Mouse (Mus musculus): ENCODE measurements at regions not wholly inside any gene's neighbourhood (a gene's known extent, or its start where the extent isn't known, plus 50 kb on each side); places are given as distances from the start of the nearest gene placed in this dataset.

- Histone ChIP-seq H3K27ac (no peak overlapping the region), H3K4me2 (ENCODE audit: low read depth) (no peak overlapping the region), H3K4me3 (ENCODE audit: insufficient read depth in 1 of 2, low read depth in 2 of 2, low read length in 2 of 2) (no peak overlapping the region), H3K4me1 (replicated peaks; ENCODE audit: control insufficient read depth in 2 of 2, insufficient read depth in 2 of 2, low read length in 1 of 2) (no peaks in the 10 kb centered on the region), H3K9me3 (ENCODE audit: control insufficient read depth, low read length) (no peaks in the 10 kb centered on the region), H3K27me3 (ENCODE audit: control insufficient read depth, insufficient read depth, low read length) (no peaks in the 10 kb centered on the region), H3K9ac (replicated peaks) (no peak overlapping the region), H3K36me3 (replicated peaks; ENCODE audit: control insufficient read depth, insufficient read depth, low read depth) (no peaks in the 10 kb centered on the region)
- no peak for ATAC-seq (ENCODE audit: insufficient read depth)
- DNase-seq (ENCODE audit: low read depth in 3 of 3, low spot score in 3 of 3): no peak
- TF ChIP-seq CTCF (IDR thresholded peaks at IDR 0.05; ENCODE audit: low read depth) (no peak), EP300 (IDR thresholded peaks at IDR 0.05; ENCODE audit: low read depth) (no peak)
- 56% methylated on average over 10 of the region's 10 CpGs for WGBS (ENCODE audit: insufficient replicate concordance)
These were observed 134.1 kb downstream of the Snx18 start for GRCm38 (mm10) chr13:113484159-113484762.

GRCm38 (mm10) chr13:113482911-113483310 is 135.5 kb downstream of the Snx18 start:
- Histone ChIP-seq H3K9ac (replicated peaks) (no peak overlapping the region), H3K27me3 (ENCODE audit: control insufficient read depth, insufficient read depth, low read length) (no peaks in the 10 kb centered on the region), H3K27ac (no peak overlapping the region), H3K36me3 (replicated peaks; ENCODE audit: control insufficient read depth, insufficient read depth, low read depth) (no peaks in the 10 kb centered on the region), H3K4me3 (ENCODE audit: insufficient read depth in 1 of 2, low read depth in 2 of 2, low read length in 2 of 2) (no peak overlapping the region), H3K4me1 (replicated peaks; ENCODE audit: control insufficient read depth in 2 of 2, insufficient read depth in 2 of 2, low read length in 1 of 2) (no peaks in the 10 kb centered on the region), H3K4me2 (ENCODE audit: low read depth) (no peak overlapping the region), H3K9me3 (ENCODE audit: control insufficient read depth, low read length) (no peaks in the 10 kb centered on the region)
- ATAC-seq (ENCODE audit: insufficient read depth): no peak
- DNase-seq (ENCODE audit: low read depth in 3 of 3, low spot score in 3 of 3): no peak
- 45% methylated on average over 1 of the region's 1 CpGs for WGBS (ENCODE audit: insufficient replicate concordance)
- TF ChIP-seq EP300 (IDR thresholded peaks at IDR 0.05; ENCODE audit: low read depth): no peak
- no peak for TF ChIP-seq CTCF (IDR thresholded peaks at IDR 0.05; ENCODE audit: low read depth)

GRCm38 (mm10) chr13:113477901-113478510 is 140.4 kb downstream of the Snx18 start:
- no peak for DNase-seq (ENCODE audit: low read depth in 3 of 3, low spot score in 3 of 3)
- Histone ChIP-seq H3K36me3 (replicated peaks; ENCODE audit: control insufficient read depth, insufficient read depth, low read depth) (no peaks in the 10 kb centered on the region), H3K27me3 (ENCODE audit: control insufficient read depth, insufficient read depth, low read length) (no peaks in the 10 kb centered on the region), H3K4me1 (replicated peaks; ENCODE audit: control insufficient read depth in 2 of 2, insufficient read depth in 2 of 2, low read length in 1 of 2) (no peaks in the 10 kb centered on the region), H3K4me2 (ENCODE audit: low read depth) (no peak overlapping the region), H3K4me3 (ENCODE audit: insufficient read depth in 1 of 2, low read depth in 2 of 2, low read length in 2 of 2) (no peak overlapping the region), H3K9ac (replicated peaks) (no peak overlapping the region), H3K27ac (no peak overlapping the region), H3K9me3 (ENCODE audit: control insufficient read depth, low read length) (no peaks in the 10 kb centered on the region)
- no peak for ATAC-seq (ENCODE audit: insufficient read depth)
- WGBS (ENCODE audit: insufficient replicate concordance): 56% methylated on average over 5 of the region's 5 CpGs
- TF ChIP-seq EP300 (IDR thresholded peaks at IDR 0.05; ENCODE audit: low read depth) (no peak), CTCF (IDR thresholded peaks at IDR 0.05; ENCODE audit: low read depth) (no peak)

- no peaks in the 10 kb centered on the region for H3K9me3 ChIP-seq (ENCODE audit: control insufficient read depth, low read length)
- 32% methylated on average over 7 of the region's 7 CpGs for WGBS (ENCODE audit: insufficient replicate concordance)
These were observed 147.4 kb downstream of the Snx18 start for GRCm38 (mm10) chr13:113470822-113471557.

More at GRCm38 (mm10) chr13:113470822-113471557, 147.4 kb downstream of the Snx18 start:
- Histone ChIP-seq H3K4me3 (ENCODE audit: insufficient read depth in 1 of 2, low read depth in 2 of 2, low read length in 2 of 2) (no peak overlapping the region), H3K9ac (replicated peaks) (no peak overlapping the region), H3K27me3 (ENCODE audit: control insufficient read depth, insufficient read depth, low read length) (no peaks in the 10 kb centered on the region), H3K36me3 (replicated peaks; ENCODE audit: control insufficient read depth, insufficient read depth, low read depth) (no peaks in the 10 kb centered on the region), H3K27ac (no peak overlapping the region), H3K4me1 (replicated peaks; ENCODE audit: control insufficient read depth in 2 of 2, insufficient read depth in 2 of 2, low read length in 1 of 2) (no peaks in the 10 kb centered on the region), H3K4me2 (ENCODE audit: low read depth) (no peak overlapping the region)
- no peak for ATAC-seq (ENCODE audit: insufficient read depth)
- no peak for DNase-seq (ENCODE audit: low read depth in 3 of 3, low spot score in 3 of 3)
- TF ChIP-seq CTCF (IDR thresholded peaks at IDR 0.05; ENCODE audit: low read depth): no peak

All from liver, embryonic 14.5 days (tissue).